Mouse (Mus musculus) heart, embryonic 11.5 days (tissue): Measurements from ENCODE around the gene Rxfp3. TPM values are rescaled to one million over a fixed set of nuclear protein-coding genes. Genes with fewer than 3 reads are reported as not detected.
"Not testable (repeated sequence)": the region's sequence is repeated elsewhere in the genome, so short reads cannot be mapped to it uniquely, and the experiment has no call there.

Experiments used
- ATAC-seq: fragments of 200-750 bp; cut with Nextera tagmentation; replicated peaks from 2 replicates; pipeline ENCODE4 v1.8.0; 2017; ENCODE audit warnings: moderate library complexity; ENCODE audit not compliant: insufficient number of reproducible peaks, low FRiP score, low TSS enrichment
- H3K27ac ChIP-seq: fragments of 300-500 bp; sonication (generic); 2 replicates; pipeline ENCODE4 v1.5.1; 2014; ENCODE audit warnings: mild to moderate bottlenecking, low read depth, low read length
- H3K27me3 ChIP-seq: fragments of 300-500 bp; sonication (generic); 2 replicates; pipeline ENCODE4 v1.6.1; 2014; ENCODE audit warnings: mild to moderate bottlenecking, low read length, mixed read lengths; ENCODE audit not compliant: control insufficient read depth, insufficient read depth
- H3K36me3 ChIP-seq: fragments of 300-500 bp; sonication (generic); 2 replicates; pipeline ENCODE4 v1.6.1; 2014; ENCODE audit warnings: mild to moderate bottlenecking, low read length, moderate library complexity, mixed read lengths; ENCODE audit not compliant: control insufficient read depth, insufficient read depth
- H3K4me1 ChIP-seq: fragments of 300-500 bp; sonication (generic); 2 replicates; pipeline ENCODE4 v1.6.1; 2014; ENCODE audit warnings: low read length; ENCODE audit not compliant: control insufficient read depth, insufficient read depth
- H3K4me2 ChIP-seq: fragments of 300-500 bp; sonication (generic); 2 replicates; pipeline ENCODE4 v1.6.1; 2014; ENCODE audit warnings: mild to moderate bottlenecking, moderate library complexity
- H3K4me3 ChIP-seq: fragments of 300-500 bp; sonication (generic); 2 replicates; pipeline ENCODE4 v1.5.1; 2014; ENCODE audit warnings: low read depth, low read length
- H3K9ac ChIP-seq: fragments of 300-500 bp; sonication (generic); 2 replicates; pipeline ENCODE4 v1.6.1; 2014; ENCODE audit warnings: mild to moderate bottlenecking, low read depth, low read length, moderate library complexity
- H3K9me3 ChIP-seq: fragments of 300-500 bp; sonication (generic); replicated peaks from 2 replicates; pipeline ENCODE4 v1.6.1; 2016; ENCODE audit warnings: low read length; ENCODE audit not compliant: control insufficient read depth
- WGBS: fragments of 180-500 bp; shearing (Covaris S2); extraction: QIAGEN DNeasy Blood & Tissue Kit; methylation state at CpG from one replicate; pipeline ENCODE4 v1.1.7; 2014; ENCODE audit not compliant: insufficient replicate concordance; 5-methylcytosine and 5-hydroxymethylcytosine counted together
- polyA plus RNA-seq: library from polyadenylated mRNA; unstranded; fragments of >200 nt; fragmentation: Nextera tagmentation; extraction: Ambion mirVana; gene quantifications from 2 replicates; pipeline ENCODE4 v1.2.1, GENCODE M21; 2014

The Rxfp3 gene
- polyA plus RNA-seq, 1 experiment from 2014 or later = not detected

DNA sequence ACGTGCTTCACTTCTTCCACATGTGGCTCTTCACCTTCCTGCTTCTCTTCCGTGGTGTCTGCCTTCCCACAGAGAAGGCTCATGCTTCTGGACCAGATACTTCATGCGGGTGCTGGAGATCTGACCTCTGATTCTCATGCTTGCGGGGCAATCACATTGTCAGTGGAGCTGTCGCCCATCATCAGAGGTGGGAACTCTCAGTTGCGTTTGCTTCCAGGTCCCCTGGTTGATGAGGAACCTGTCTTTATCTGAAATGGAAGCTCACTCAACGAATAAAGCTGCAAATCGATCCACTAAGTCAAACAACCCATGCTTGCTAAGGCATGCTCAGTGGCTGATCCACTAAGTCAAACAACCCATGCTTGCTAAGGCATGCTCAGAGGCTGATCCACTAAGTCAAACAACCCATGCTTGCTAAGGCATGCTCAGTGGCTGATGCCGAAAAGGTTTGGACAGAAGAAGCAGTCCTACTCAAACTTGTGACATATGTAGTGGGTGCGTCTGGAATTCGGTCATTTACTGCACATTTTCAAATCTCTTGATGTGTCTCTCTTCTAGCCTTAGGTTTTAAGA, 26.7 kb downstream of the Rxfp3 start:
- Histone ChIP-seq H3K4me2 (no peak overlapping the region), H3K4me1 (no peaks in the 10 kb centered on the region), H3K9ac (no peak overlapping the region), H3K36me3 (no peaks in the 10 kb centered on the region), H3K4me3 (no peak overlapping the region), H3K27me3 (no peaks in the 10 kb centered on the region), H3K9me3 (no peaks in the 10 kb centered on the region), H3K27ac (no peak overlapping the region)
- WGBS = 82% methylated on average over 11 of the region's 11 CpGs
- ATAC-seq = no peak

- H3K27ac ChIP-seq = no peak overlapping the region
- no peak overlapping the region for H3K4me2 ChIP-seq
- H3K9me3 ChIP-seq = no peaks in the 10 kb centered on the region
- H3K4me3 ChIP-seq = no peak overlapping the region
- no peak overlapping the region for H3K9ac ChIP-seq
- no peaks in the 10 kb centered on the region for H3K27me3 ChIP-seq
- 17% methylated on average over 5 of the region's 5 CpGs for WGBS
- H3K4me1 ChIP-seq = no peaks in the 10 kb centered on the region
- ATAC-seq = no peak
- H3K36me3 ChIP-seq = no peaks in the 10 kb centered on the region
These were observed 29.0 kb downstream of the Rxfp3 start for GRCm38 (mm10) chr15:11008756-11009155.

- no peaks in the 10 kb centered on the region for H3K27me3 ChIP-seq
- 37% methylated on average over 6 of the region's 6 CpGs for WGBS
- no peaks in the 10 kb centered on the region for H3K9me3 ChIP-seq
These were observed 33.1 kb downstream of the Rxfp3 start for GRCm38 (mm10) chr15:11004646-11005045.

DNA sequence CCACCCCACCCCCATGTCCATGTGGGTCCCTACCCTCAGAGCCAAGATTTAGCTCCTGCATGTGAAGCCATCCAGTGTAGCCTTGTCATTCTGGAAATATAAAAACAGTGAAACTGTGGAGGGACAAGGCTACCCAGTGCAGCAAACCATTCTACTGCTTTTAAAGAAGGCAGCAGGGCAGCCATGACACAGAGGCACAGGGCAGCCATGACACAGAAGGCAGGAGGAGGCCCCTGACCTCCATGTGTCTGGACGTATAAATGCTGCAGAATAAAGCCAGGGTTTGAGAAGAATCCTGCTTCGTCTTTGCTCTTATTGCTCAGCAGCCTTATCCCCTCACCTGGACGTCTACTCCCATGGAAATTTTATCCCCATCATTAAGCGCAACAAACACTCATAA, 34.0 kb downstream of the Rxfp3 start:
- Histone ChIP-seq H3K9me3 (no peaks in the 10 kb centered on the region), H3K4me2 (no peak overlapping the region), H3K36me3 (no peaks in the 10 kb centered on the region), H3K4me3 (no peak overlapping the region), H3K27ac (no peak overlapping the region), H3K27me3 (no peaks in the 10 kb centered on the region), H3K4me1 (no peaks in the 10 kb centered on the region), H3K9ac (no peak overlapping the region)
- ATAC-seq = no peak
- 73% methylated on average over 4 of the region's 4 CpGs for WGBS

More at GRCm38 (mm10) chr15:11004646-11005045, 33.1 kb downstream of the Rxfp3 start:
- H3K36me3 ChIP-seq = no peaks in the 10 kb centered on the region
- no peak overlapping the region for H3K4me3 ChIP-seq
- H3K9ac ChIP-seq = no peak overlapping the region
- no peak for ATAC-seq
- no peak overlapping the region for H3K4me2 ChIP-seq
- no peak overlapping the region for H3K27ac ChIP-seq
- no peaks in the 10 kb centered on the region for H3K4me1 ChIP-seq

DNA sequence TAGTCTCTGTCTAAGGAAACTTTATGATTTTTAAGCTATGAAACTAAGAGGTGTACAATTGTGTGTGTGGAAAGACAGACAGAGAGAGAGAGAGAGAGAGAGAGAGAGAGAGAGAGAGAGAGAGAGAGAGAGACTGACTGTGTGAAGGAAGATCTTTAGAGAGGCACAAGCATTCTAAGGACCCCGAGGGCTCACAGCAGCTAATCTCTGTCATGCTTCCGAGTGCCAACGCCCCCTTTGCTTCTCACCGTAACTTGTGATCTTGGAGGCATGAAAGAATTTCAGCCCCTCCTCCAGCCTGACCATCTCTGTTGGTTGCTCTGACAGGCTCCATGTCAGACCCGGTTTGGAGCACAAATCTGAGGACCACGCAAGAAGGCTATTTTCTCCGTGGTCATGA, 37.4 kb downstream of the Rxfp3 start, which contains the start of gene Slc45a2:
Gene Slc45a2, plus strand, starts transcription at position 301 of the 400 bp plus-strand sequence.
- Histone ChIP-seq H3K9ac (no peak within 1 kb of the TSS), H3K36me3 (no peaks in the 10 kb centered on the region), H3K4me1 (no peaks in the 10 kb centered on the region), H3K4me2 (peak within 1 kb of the TSS; percentile 43), H3K27me3 (no peaks in the 10 kb centered on the region), H3K9me3 (no peaks in the 10 kb centered on the region), H3K4me3 (no peak within 1 kb of the TSS), H3K27ac (no peak within 1 kb of the TSS)
- ATAC-seq = no peak
- WGBS = 37% methylated on average over 7 of the region's 7 CpGs

GRCm38 (mm10) chr15:10999832-11000231, 38.0 kb downstream of the Rxfp3 start:
- no peak overlapping the region for H3K9ac ChIP-seq
- no peaks in the 10 kb centered on the region for H3K4me1 ChIP-seq
- no peaks in the 10 kb centered on the region for H3K36me3 ChIP-seq
- H3K4me2 ChIP-seq = peak overlapping the region; percentile 43
- WGBS = 45% methylated on average over 5 of the region's 5 CpGs
- H3K27ac ChIP-seq = no peak overlapping the region
- no peak for ATAC-seq
- H3K4me3 ChIP-seq = no peak overlapping the region
- no peaks in the 10 kb centered on the region for H3K27me3 ChIP-seq
- H3K9me3 ChIP-seq = no peaks in the 10 kb centered on the region

DNA sequence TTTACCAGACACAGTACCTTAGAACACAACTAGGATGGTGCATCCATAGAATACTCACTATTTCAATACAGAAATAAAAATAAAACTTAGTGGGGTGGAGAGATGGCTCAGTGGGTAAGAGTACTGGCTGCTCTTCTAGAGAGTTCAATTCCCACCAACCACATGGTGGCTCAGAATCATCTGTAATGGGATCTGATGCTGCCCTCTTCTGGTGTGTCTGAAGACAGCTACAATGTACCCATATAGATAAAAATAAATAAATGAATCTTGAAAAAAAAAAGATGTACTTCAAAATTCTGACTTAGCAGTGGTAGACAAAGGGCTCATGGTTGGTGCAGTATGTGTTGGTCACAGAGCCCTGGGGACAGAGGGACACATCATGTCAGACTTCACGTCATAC, 46.2 kb downstream of the Rxfp3 start:
- Histone ChIP-seq H3K36me3 (no peaks in the 10 kb centered on the region), H3K27me3 (no peaks in the 10 kb centered on the region), H3K4me2 (no peak overlapping the region), H3K4me1 (no peaks in the 10 kb centered on the region), H3K4me3 (no peak overlapping the region), H3K27ac (no peak overlapping the region), H3K9me3 (no peaks in the 10 kb centered on the region), H3K9ac (no peak overlapping the region)
- WGBS = 97% methylated on average over 1 of the region's 1 CpGs
- no peak for ATAC-seq

- H3K9me3 ChIP-seq = no peaks in the 10 kb centered on the region
- no peaks in the 10 kb centered on the region for H3K4me1 ChIP-seq
- no peaks in the 10 kb centered on the region for H3K36me3 ChIP-seq
- H3K4me2 ChIP-seq = no peak overlapping the region
- WGBS = 29% methylated on average over 2 of the region's 2 CpGs
- no peak for ATAC-seq
- H3K27ac ChIP-seq = no peak overlapping the region
- no peak overlapping the region for H3K4me3 ChIP-seq
- H3K9ac ChIP-seq = no peak overlapping the region
- no peaks in the 10 kb centered on the region for H3K27me3 ChIP-seq
These were observed 47.4 kb downstream of the Rxfp3 start for GRCm38 (mm10) chr15:10990411-10990810.

GRCm38 (mm10) chr15:10986477-10986876, 51.3 kb downstream of the Rxfp3 start:
- not testable (repeated sequence) for H3K4me2 ChIP-seq, H3K9ac ChIP-seq, H3K4me1 ChIP-seq, ATAC-seq, H3K4me3 ChIP-seq, H3K36me3 ChIP-seq, H3K9me3 ChIP-seq, H3K27ac ChIP-seq, H3K27me3 ChIP-seq
- 89% methylated on average over 2 of the region's 2 CpGs for WGBS
